Mouse (Mus musculus): Measurements from ENCODE around the gene Odf4. TPM values are rescaled to one million over a fixed set of nuclear protein-coding genes. Genes with fewer than 3 reads are reported as not detected.

The Odf4 gene
- polyA plus RNA-seq, 1 experiment from 2014 or later, result 1.3 TPM

DNA sequence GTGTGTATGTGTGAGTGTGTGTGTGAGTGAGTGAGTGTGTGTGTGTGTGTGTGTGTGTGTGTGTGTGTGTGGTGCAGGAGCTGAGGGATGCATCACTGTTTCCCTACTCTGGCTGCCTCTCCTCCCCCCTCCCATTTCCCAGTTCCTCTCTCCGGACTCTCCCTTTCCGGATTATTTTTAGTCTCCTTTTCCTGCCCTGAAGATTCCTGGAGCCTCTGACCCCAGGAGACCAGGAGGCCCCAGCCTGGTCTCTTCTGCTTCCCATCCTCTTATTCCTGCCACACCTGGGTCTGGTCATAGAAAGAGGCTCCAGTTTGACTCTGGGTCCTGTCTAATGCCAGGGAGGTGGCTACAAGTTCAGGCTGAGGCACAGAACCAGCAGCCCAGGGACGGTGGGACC is 29.2 kb upstream of the Odf4 start:
- 72% methylated on average over 3 of the region's 3 CpGs for WGBS
- Histone ChIP-seq H3K9me3 (ENCODE audit: control insufficient read depth, low read length) (no peaks in the 10 kb centered on the region), H3K27ac (ENCODE audit: low read depth, low read length) (no peak overlapping the region), H3K9ac (replicated peaks; ENCODE audit: low read depth, low read length) (no peak overlapping the region), H3K4me1 (ENCODE audit: control insufficient read depth, insufficient read depth, low read length) (0 out of 2 replicates have a peak, but pooled peaks cover 7% of the 10 kb centered on the region), H3K4me2 (ENCODE audit: low read depth, low read length) (no peak overlapping the region), H3K4me3 (ENCODE audit: low read depth, low read length) (no peak overlapping the region), H3K27me3 (ENCODE audit: control insufficient read depth, insufficient read depth, low read length) (peaks cover 2% of the 10 kb centered on the region; the same call in 1 of the 2 replicates), H3K36me3 (ENCODE audit: control insufficient read depth, insufficient read depth, low read length) (no peaks in the 10 kb centered on the region)
- no peak for ATAC-seq (ENCODE audit: low read depth)

GRCm38 (mm10) chr11:68955473-68955872 is 28.6 kb upstream of the Odf4 start:
- H3K4me3 ChIP-seq (ENCODE audit: low read depth, low read length), result no peak overlapping the region
- no peak overlapping the region for H3K27ac ChIP-seq (ENCODE audit: low read depth, low read length)
- H3K4me1 ChIP-seq (ENCODE audit: control insufficient read depth, insufficient read depth, low read length), result 0 out of 2 replicates have a peak, but pooled peaks cover 7% of the 10 kb centered on the region
- H3K27me3 ChIP-seq (ENCODE audit: control insufficient read depth, insufficient read depth, low read length), result peaks cover 2% of the 10 kb centered on the region; the same call in 1 of the 2 replicates
- H3K4me2 ChIP-seq (ENCODE audit: low read depth, low read length), result no peak overlapping the region
- no peak for ATAC-seq (ENCODE audit: low read depth)
- H3K9me3 ChIP-seq (ENCODE audit: control insufficient read depth, low read length), result no peaks in the 10 kb centered on the region
- no peak overlapping the region for H3K9ac ChIP-seq (replicated peaks; ENCODE audit: low read depth, low read length)
- H3K36me3 ChIP-seq (ENCODE audit: control insufficient read depth, insufficient read depth, low read length), result no peaks in the 10 kb centered on the region
- 74% methylated on average over 5 of the region's 5 CpGs for WGBS

DNA sequence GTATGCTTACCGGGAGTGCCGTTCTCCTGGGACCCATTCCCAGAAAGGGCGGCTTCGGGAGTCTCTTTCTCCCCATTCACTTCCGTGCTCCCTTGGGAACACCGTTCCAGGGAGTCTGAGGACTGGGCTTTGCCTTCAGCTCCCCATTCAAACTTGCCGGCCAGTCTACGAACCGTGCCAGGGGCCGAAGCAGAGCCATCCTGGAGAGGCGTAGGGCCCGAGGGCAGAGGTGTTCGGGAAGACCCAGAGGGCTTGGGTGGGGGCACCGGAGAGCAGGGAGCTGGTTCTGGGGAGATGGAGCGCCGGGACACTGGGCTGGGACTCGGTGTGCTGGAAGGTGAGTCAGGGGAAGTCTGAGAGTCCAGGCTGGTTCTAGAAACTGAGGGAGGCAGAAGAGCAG is 27.5 kb upstream of the Odf4 start:
- H3K27ac ChIP-seq (ENCODE audit: low read depth, low read length), result no peak overlapping the region
- 2% methylated on average over 17 of the region's 17 CpGs for WGBS
- peaks cover 2% of the 10 kb centered on the region; the same call in 1 of the 2 replicates for H3K27me3 ChIP-seq (ENCODE audit: control insufficient read depth, insufficient read depth, low read length)
- 0 out of 2 replicates have a peak, but pooled peaks cover 7% of the 10 kb centered on the region for H3K4me1 ChIP-seq (ENCODE audit: control insufficient read depth, insufficient read depth, low read length)
- ATAC-seq (ENCODE audit: low read depth), result no peak
- no peaks in the 10 kb centered on the region for H3K9me3 ChIP-seq (ENCODE audit: control insufficient read depth, low read length)
- peak overlapping the region; percentile 21 for H3K4me3 ChIP-seq (ENCODE audit: low read depth, low read length)
- H3K9ac ChIP-seq (replicated peaks; ENCODE audit: low read depth, low read length), result peak overlapping the region; percentile 43
- H3K36me3 ChIP-seq (ENCODE audit: control insufficient read depth, insufficient read depth, low read length), result no peaks in the 10 kb centered on the region
- H3K4me2 ChIP-seq (ENCODE audit: low read depth, low read length), result peak overlapping the region; percentile 46

- Histone ChIP-seq H3K4me1 (ENCODE audit: control insufficient read depth, insufficient read depth, low read length) (0 out of 2 replicates have a peak, but pooled peaks cover 7% of the 10 kb centered on the region), H3K36me3 (ENCODE audit: control insufficient read depth, insufficient read depth, low read length) (no peaks in the 10 kb centered on the region), H3K27me3 (ENCODE audit: control insufficient read depth, insufficient read depth, low read length) (peaks cover 2% of the 10 kb centered on the region; the same call in 1 of the 2 replicates), H3K9me3 (ENCODE audit: control insufficient read depth, low read length) (no peaks in the 10 kb centered on the region), H3K9ac (replicated peaks; ENCODE audit: low read depth, low read length) (no peak overlapping the region), H3K4me2 (ENCODE audit: low read depth, low read length) (no peak overlapping the region; the same call in 1 of the 2 replicates), H3K27ac (ENCODE audit: low read depth, low read length) (no peak overlapping the region), H3K4me3 (ENCODE audit: low read depth, low read length) (no peak overlapping the region)
- 8% methylated on average over 13 of the region's 13 CpGs for WGBS
- no peak for ATAC-seq (ENCODE audit: low read depth)
Measured at GRCm38 (mm10) chr11:68953903-68954302, 27.0 kb upstream of the Odf4 start.

DNA sequence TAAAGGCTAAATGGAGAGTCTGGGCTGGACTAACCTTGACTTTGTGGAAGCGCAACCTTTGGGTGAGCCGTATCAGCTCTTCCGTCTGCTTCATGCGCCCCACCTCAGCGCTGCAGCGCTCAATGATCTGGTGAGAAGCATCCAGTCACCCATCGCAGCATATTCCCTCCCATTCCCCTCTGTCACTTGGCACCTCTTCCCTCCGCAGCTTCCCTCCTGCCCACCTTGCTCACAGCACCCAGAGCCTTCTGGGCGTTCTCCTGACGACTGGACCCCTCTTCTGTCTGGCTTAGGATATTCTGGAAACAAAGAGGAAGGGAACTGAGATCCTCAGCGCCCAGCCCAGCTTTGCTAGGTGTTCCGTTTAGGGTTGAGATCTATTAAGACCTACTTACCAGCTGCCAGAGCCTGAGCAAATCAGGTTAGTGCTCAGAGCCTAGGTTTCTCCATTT is 20.7 kb upstream of the Odf4 start:
- Histone ChIP-seq H3K27ac (ENCODE audit: low read depth, low read length) (peak overlapping the region; percentile 84), H3K4me1 (ENCODE audit: control insufficient read depth, insufficient read depth, low read length) (no peaks in the 10 kb centered on the region), H3K27me3 (ENCODE audit: control insufficient read depth, insufficient read depth, low read length) (no peaks in the 10 kb centered on the region), H3K9ac (replicated peaks; ENCODE audit: low read depth, low read length) (peak overlapping the region; percentile 52), H3K9me3 (ENCODE audit: control insufficient read depth, low read length) (no peaks in the 10 kb centered on the region), H3K4me2 (ENCODE audit: low read depth, low read length) (peak overlapping the region; percentile 47), H3K4me3 (ENCODE audit: low read depth, low read length) (peak overlapping the region; percentile 39), H3K36me3 (ENCODE audit: control insufficient read depth, insufficient read depth, low read length) (no peaks in the 10 kb centered on the region)
- 9% methylated on average over 12 of the region's 12 CpGs for WGBS
- ATAC-seq (ENCODE audit: low read depth), result peak; percentile 75

- Histone ChIP-seq H3K27ac (ENCODE audit: low read depth, low read length) (peak overlapping the region; percentile 84), H3K9me3 (ENCODE audit: control insufficient read depth, low read length) (no peaks in the 10 kb centered on the region), H3K36me3 (ENCODE audit: control insufficient read depth, insufficient read depth, low read length) (no peaks in the 10 kb centered on the region), H3K4me2 (ENCODE audit: low read depth, low read length) (peak overlapping the region; percentile 47), H3K4me1 (ENCODE audit: control insufficient read depth, insufficient read depth, low read length) (no peaks in the 10 kb centered on the region), H3K27me3 (ENCODE audit: control insufficient read depth, insufficient read depth, low read length) (no peaks in the 10 kb centered on the region), H3K9ac (replicated peaks; ENCODE audit: low read depth, low read length) (peak overlapping the region; percentile 56), H3K4me3 (ENCODE audit: low read depth, low read length) (peak overlapping the region; percentile 39)
- peak; percentile 69; the same call in 1 of the 2 replicates for ATAC-seq (ENCODE audit: low read depth)
- 3% methylated on average over 13 of the region's 16 CpGs for WGBS
Measured at GRCm38 (mm10) chr11:68946806-68947440, 20.0 kb upstream of the Odf4 start.

DNA sequence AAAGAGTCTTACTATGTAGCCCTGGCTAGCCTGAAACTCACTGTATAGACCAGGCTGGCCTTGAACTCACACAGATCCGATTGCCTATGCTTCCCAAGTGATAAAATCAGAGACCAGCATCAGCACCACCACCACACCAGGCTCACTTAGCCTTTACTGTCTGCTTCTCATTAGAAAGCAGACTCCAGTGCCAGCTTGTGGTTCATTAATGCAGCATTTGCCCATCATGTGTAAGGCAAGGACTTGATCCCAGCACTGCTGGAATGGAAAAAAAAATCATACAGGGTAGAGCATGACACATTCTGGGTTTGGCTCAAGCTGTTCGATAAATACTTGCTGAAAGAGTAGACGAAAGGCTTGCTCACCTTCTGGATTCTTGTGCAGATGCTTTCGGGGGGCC is 19.1 kb upstream of the Odf4 start:
- no peaks in the 10 kb centered on the region for H3K4me1 ChIP-seq (ENCODE audit: control insufficient read depth, insufficient read depth, low read length)
- H3K4me2 ChIP-seq (ENCODE audit: low read depth, low read length), result peak overlapping the region; percentile 47
- H3K27me3 ChIP-seq (ENCODE audit: control insufficient read depth, insufficient read depth, low read length), result no peaks in the 10 kb centered on the region
- 92% methylated on average over 4 of the region's 4 CpGs for WGBS
- H3K9ac ChIP-seq (replicated peaks; ENCODE audit: low read depth, low read length), result no peak overlapping the region
- ATAC-seq (ENCODE audit: low read depth), result no peak
- 0 out of 2 replicates have a peak overlapping the region, but pooled peaks have one; percentile 55 for H3K27ac ChIP-seq (ENCODE audit: low read depth, low read length)
- no peaks in the 10 kb centered on the region for H3K36me3 ChIP-seq (ENCODE audit: control insufficient read depth, insufficient read depth, low read length)
- no peaks in the 10 kb centered on the region for H3K9me3 ChIP-seq (ENCODE audit: control insufficient read depth, low read length)
- peak overlapping the region; percentile 39; the same call in 1 of the 2 replicates for H3K4me3 ChIP-seq (ENCODE audit: low read depth, low read length)

DNA sequence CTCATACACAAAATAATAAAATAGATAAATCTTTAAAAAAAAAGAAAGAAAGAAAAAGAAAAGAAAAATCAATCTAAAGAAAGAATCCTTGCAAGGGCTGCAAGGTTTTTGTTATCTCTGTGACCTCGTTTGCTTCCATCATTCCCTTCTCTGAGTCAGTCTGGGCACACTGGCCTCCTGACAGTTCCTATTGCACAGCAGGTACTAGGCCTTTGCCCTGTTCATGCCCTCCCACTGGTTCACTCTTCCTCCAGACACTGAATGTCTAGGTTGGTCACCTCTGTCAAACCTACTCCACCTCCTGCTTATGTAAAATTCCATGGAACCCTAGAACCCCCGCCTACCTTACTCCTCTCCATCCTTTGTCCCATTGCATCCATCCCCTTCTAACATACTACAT is 18.4 kb upstream of the Odf4 start:
- H3K4me1 ChIP-seq (ENCODE audit: control insufficient read depth, insufficient read depth, low read length), result peaks cover 4% of the 10 kb centered on the region; the same call in 1 of the 2 replicates
- H3K9ac ChIP-seq (replicated peaks; ENCODE audit: low read depth, low read length), result no peak overlapping the region
- no peaks in the 10 kb centered on the region for H3K9me3 ChIP-seq (ENCODE audit: control insufficient read depth, low read length)
- no peaks in the 10 kb centered on the region for H3K27me3 ChIP-seq (ENCODE audit: control insufficient read depth, insufficient read depth, low read length)
- H3K27ac ChIP-seq (ENCODE audit: low read depth, low read length), result no peak overlapping the region
- no peak overlapping the region for H3K4me2 ChIP-seq (ENCODE audit: low read depth, low read length)
- WGBS, result 76% methylated on average over 2 of the region's 2 CpGs
- H3K4me3 ChIP-seq (ENCODE audit: low read depth, low read length), result no peak overlapping the region
- no peak for ATAC-seq (ENCODE audit: low read depth)
- H3K36me3 ChIP-seq (ENCODE audit: control insufficient read depth, insufficient read depth, low read length), result no peaks in the 10 kb centered on the region

DNA sequence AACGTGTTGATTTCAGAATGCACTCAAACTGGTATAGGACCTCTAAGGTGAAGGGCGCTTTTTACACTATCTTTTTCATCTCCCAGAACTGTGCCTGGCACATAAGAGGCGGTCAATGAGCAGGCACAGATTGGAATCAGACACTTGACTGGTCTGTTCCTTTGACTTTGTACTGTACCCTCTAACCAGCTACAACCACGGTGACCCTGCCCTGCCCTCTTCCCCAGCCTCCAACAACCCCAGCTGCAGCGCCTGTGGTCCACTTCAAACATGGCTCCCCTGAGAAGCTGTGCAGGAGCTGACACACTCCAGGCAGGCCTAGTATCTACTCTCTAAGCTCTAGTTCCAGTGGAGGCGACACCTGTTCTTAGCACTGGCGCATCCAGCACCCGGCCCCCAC is 15.8 kb upstream of the Odf4 start:
- no peak overlapping the region for H3K9ac ChIP-seq (replicated peaks; ENCODE audit: low read depth, low read length)
- peaks cover 10% of the 10 kb centered on the region; the same call in 1 of the 2 replicates for H3K4me1 ChIP-seq (ENCODE audit: control insufficient read depth, insufficient read depth, low read length)
- no peak overlapping the region for H3K4me3 ChIP-seq (ENCODE audit: low read depth, low read length)
- WGBS, result 92% methylated on average over 8 of the region's 8 CpGs
- H3K27ac ChIP-seq (ENCODE audit: low read depth, low read length), result no peak overlapping the region
- no peak for ATAC-seq (ENCODE audit: low read depth)
- H3K4me2 ChIP-seq (ENCODE audit: low read depth, low read length), result no peak overlapping the region
- no peaks in the 10 kb centered on the region for H3K36me3 ChIP-seq (ENCODE audit: control insufficient read depth, insufficient read depth, low read length)
- H3K9me3 ChIP-seq (ENCODE audit: control insufficient read depth, low read length), result no peaks in the 10 kb centered on the region
- H3K27me3 ChIP-seq (ENCODE audit: control insufficient read depth, insufficient read depth, low read length), result no peaks in the 10 kb centered on the region
